Mouse (Mus musculus): Measurements from ENCODE around the gene Usp33. TPM values are rescaled to one million over a fixed set of nuclear protein-coding genes. Genes with fewer than 3 reads are reported as not detected.
"Not testable (repeated sequence)": the region's sequence is repeated elsewhere in the genome, so short reads cannot be mapped to it uniquely, and the experiment has no call there.

Usp33 gene
- 25.5 and 28.2 TPM in 2 replicates for polyA plus RNA-seq (2015; fragmentation: Nextera tagmentation; extraction: Ambion mirVana)

GRCm38 (mm10) chr3:152345732-152346632 is at the start of gene Usp33:
Gene Usp33 (plus strand): TSS chr3:152346478.
- H3K9ac ChIP-seq, result peak within 1 kb of the TSS; percentile 97
- H3K4me2 ChIP-seq, result peak within 1 kb of the TSS; percentile 76
- no peaks in the 10 kb centered on the region for H3K9me3 ChIP-seq
- 11% methylated on average over 25 of the region's 44 CpGs for WGBS
- H3K4me3 ChIP-seq, result peak within 1 kb of the TSS; percentile 85
- peak within 1 kb of the TSS; percentile 85 for H3K27ac ChIP-seq (replicated peaks)
- H3K36me3 ChIP-seq, result peaks cover 6% of the 10 kb centered on the region; the same call in 1 of the 2 replicates
- peak; percentile 97 for ATAC-seq (ENCODE audit: extremely low read depth, insufficient number of reproducible peaks, low FRiP score, low TSS enrichment)
- H3K27me3 ChIP-seq (replicated peaks), result no peaks in the 10 kb centered on the region
- H3K4me1 ChIP-seq, result peaks cover 36% of the 10 kb centered on the region

GRCm38 (mm10) chr3:152300376-152301337 is 45.6 kb upstream of the Usp33 start:
- H3K4me3 ChIP-seq, result no peak overlapping the region
- peaks cover 43% of the 10 kb centered on the region for H3K36me3 ChIP-seq
- 86% methylated on average over 14 of the region's 14 CpGs for WGBS
- H3K4me1 ChIP-seq, result peaks cover 36% of the 10 kb centered on the region
- H3K4me2 ChIP-seq, result no peak overlapping the region
- H3K9ac ChIP-seq, result no peak overlapping the region
- H3K27ac ChIP-seq (replicated peaks), result no peak overlapping the region
- no peak for ATAC-seq (ENCODE audit: extremely low read depth, insufficient number of reproducible peaks, low FRiP score, low TSS enrichment)
- no peaks in the 10 kb centered on the region for H3K9me3 ChIP-seq
- H3K27me3 ChIP-seq (replicated peaks), result no peaks in the 10 kb centered on the region

GRCm38 (mm10) chr3:152302991-152303390 is 43.3 kb upstream of the Usp33 start:
- Histone ChIP-seq H3K4me2 (no peak overlapping the region), H3K36me3 (peaks cover 21% of the 10 kb centered on the region), H3K27ac (replicated peaks) (peak overlapping the region; percentile 98), H3K4me3 (no peak overlapping the region), H3K9ac (peak overlapping the region; percentile 58; the same call in 1 of the 2 replicates), H3K27me3 (replicated peaks) (no peaks in the 10 kb centered on the region), H3K4me1 (peaks cover 56% of the 10 kb centered on the region), H3K9me3 (no peaks in the 10 kb centered on the region)
- 49% methylated on average over 9 of the region's 9 CpGs for WGBS
- no peak for ATAC-seq (ENCODE audit: extremely low read depth, insufficient number of reproducible peaks, low FRiP score, low TSS enrichment)

GRCm38 (mm10) chr3:152304093-152304815 is 42.0 kb upstream of the Usp33 start:
- Histone ChIP-seq H3K4me3 (no peak overlapping the region), H3K4me2 (peak overlapping the region; percentile 39), H3K4me1 (peaks cover 67% of the 10 kb centered on the region), H3K36me3 (peaks cover 21% of the 10 kb centered on the region), H3K9ac (peak overlapping the region; percentile 50), H3K27ac (replicated peaks) (peak overlapping the region; percentile 98), H3K9me3 (no peaks in the 10 kb centered on the region), H3K27me3 (replicated peaks) (no peaks in the 10 kb centered on the region)
- ATAC-seq (ENCODE audit: extremely low read depth, insufficient number of reproducible peaks, low FRiP score, low TSS enrichment), result peak; percentile 65; the same call in 1 of the 2 replicates
- WGBS, result 7% methylated on average over 6 of the region's 6 CpGs

GRCm38 (mm10) chr3:152305080-152305479 is 41.2 kb upstream of the Usp33 start:
- no peak overlapping the region for H3K4me3 ChIP-seq
- peaks cover 75% of the 10 kb centered on the region for H3K4me1 ChIP-seq
- WGBS, result 43% methylated on average over 8 of the region's 8 CpGs
- peaks cover 15% of the 10 kb centered on the region for H3K36me3 ChIP-seq
- no peak for ATAC-seq (ENCODE audit: extremely low read depth, insufficient number of reproducible peaks, low FRiP score, low TSS enrichment)
- H3K9ac ChIP-seq, result peak overlapping the region; percentile 45
- no peaks in the 10 kb centered on the region for H3K27me3 ChIP-seq (replicated peaks)
- H3K4me2 ChIP-seq, result peak overlapping the region; percentile 39
- peak overlapping the region; percentile 98 for H3K27ac ChIP-seq (replicated peaks)
- H3K9me3 ChIP-seq, result no peaks in the 10 kb centered on the region

- Histone ChIP-seq H3K36me3 (peaks cover 7% of the 10 kb centered on the region), H3K27ac (replicated peaks) (peak overlapping the region; percentile 98), H3K4me1 (peaks cover 80% of the 10 kb centered on the region), H3K4me2 (no peak overlapping the region), H3K9me3 (no peaks in the 10 kb centered on the region), H3K9ac (peak overlapping the region; percentile 45), H3K27me3 (replicated peaks) (no peaks in the 10 kb centered on the region), H3K4me3 (no peak overlapping the region)
- no peak for ATAC-seq (ENCODE audit: extremely low read depth, insufficient number of reproducible peaks, low FRiP score, low TSS enrichment)
- WGBS, result 80% methylated on average over 4 of the region's 4 CpGs
These were observed 40.3 kb upstream of the Usp33 start for GRCm38 (mm10) chr3:152305971-152306370.

- Histone ChIP-seq H3K9me3 (no peaks in the 10 kb centered on the region), H3K4me1 (peaks cover 74% of the 10 kb centered on the region), H3K4me3 (no peak overlapping the region), H3K9ac (peak overlapping the region; percentile 72), H3K27ac (replicated peaks) (peak overlapping the region; percentile 98), H3K27me3 (replicated peaks) (no peaks in the 10 kb centered on the region), H3K4me2 (peak overlapping the region; percentile 29), H3K36me3 (peaks cover 18% of the 10 kb centered on the region)
- WGBS, result 7% methylated on average over 10 of the region's 10 CpGs
- ATAC-seq (ENCODE audit: extremely low read depth, insufficient number of reproducible peaks, low FRiP score, low TSS enrichment), result no peak; the same call in 1 of the 2 replicates
These were observed 37.6 kb upstream of the Usp33 start for GRCm38 (mm10) chr3:152308485-152309249.

- no peak for ATAC-seq (ENCODE audit: extremely low read depth, insufficient number of reproducible peaks, low FRiP score, low TSS enrichment)
- no peaks in the 10 kb centered on the region for H3K9me3 ChIP-seq
- no peaks in the 10 kb centered on the region for H3K27me3 ChIP-seq (replicated peaks)
- peak overlapping the region; percentile 72 for H3K9ac ChIP-seq
- peak overlapping the region; percentile 29 for H3K4me2 ChIP-seq
- H3K4me1 ChIP-seq, result peaks cover 73% of the 10 kb centered on the region
- H3K4me3 ChIP-seq, result no peak overlapping the region
- peaks cover 18% of the 10 kb centered on the region for H3K36me3 ChIP-seq
- peak overlapping the region; percentile 98 for H3K27ac ChIP-seq (replicated peaks)
- WGBS, result 57% methylated on average over 9 of the region's 9 CpGs
These were observed 37.0 kb upstream of the Usp33 start for GRCm38 (mm10) chr3:152309250-152309645.

- H3K36me3 ChIP-seq, result peaks cover 29% of the 10 kb centered on the region
- H3K27me3 ChIP-seq (replicated peaks); ATAC-seq (ENCODE audit: extremely low read depth, insufficient number of reproducible peaks, low FRiP score, low TSS enrichment); H3K4me2 ChIP-seq; H3K9me3 ChIP-seq; H3K4me3 ChIP-seq; H3K9ac ChIP-seq; H3K27ac ChIP-seq (replicated peaks): not testable (repeated sequence)
- 84% methylated on average over 14 of the region's 14 CpGs for WGBS
- H3K4me1 ChIP-seq, result peaks cover 24% of the 10 kb centered on the region
These were observed 31.6 kb upstream of the Usp33 start for GRCm38 (mm10) chr3:152314666-152315065.

- no peaks in the 10 kb centered on the region for H3K27me3 ChIP-seq (replicated peaks)
- H3K4me1 ChIP-seq, result peaks cover 15% of the 10 kb centered on the region
- H3K9ac ChIP-seq, result no peak overlapping the region
- ATAC-seq (ENCODE audit: extremely low read depth, insufficient number of reproducible peaks, low FRiP score, low TSS enrichment), result peak; percentile 74; the same call in 1 of the 2 replicates
- no peaks in the 10 kb centered on the region for H3K9me3 ChIP-seq
- no peak overlapping the region for H3K4me3 ChIP-seq
- 7% methylated on average over 7 of the region's 7 CpGs for WGBS
- peaks cover 36% of the 10 kb centered on the region for H3K36me3 ChIP-seq
- H3K27ac ChIP-seq (replicated peaks), result peak overlapping the region; percentile 36; the same call in 1 of the 2 replicates
- H3K4me2 ChIP-seq, result no peak overlapping the region
These were observed 30.7 kb upstream of the Usp33 start for GRCm38 (mm10) chr3:152315613-152316012.

All from heart, embryonic 13.5 days (tissue).